Mouse (Mus musculus) CD4-positive, CD25-positive, alpha-beta regulatory T cell, adult 2 months (primary cell): ENCODE data around the gene Emc10.

Experiments
- DNase-seq: peaks from one replicate; pipeline ENCODE4 v3.0.0-alpha.2; 2012; ENCODE audit warnings: low read depth, low spot score

Gene Emc10

DNA sequence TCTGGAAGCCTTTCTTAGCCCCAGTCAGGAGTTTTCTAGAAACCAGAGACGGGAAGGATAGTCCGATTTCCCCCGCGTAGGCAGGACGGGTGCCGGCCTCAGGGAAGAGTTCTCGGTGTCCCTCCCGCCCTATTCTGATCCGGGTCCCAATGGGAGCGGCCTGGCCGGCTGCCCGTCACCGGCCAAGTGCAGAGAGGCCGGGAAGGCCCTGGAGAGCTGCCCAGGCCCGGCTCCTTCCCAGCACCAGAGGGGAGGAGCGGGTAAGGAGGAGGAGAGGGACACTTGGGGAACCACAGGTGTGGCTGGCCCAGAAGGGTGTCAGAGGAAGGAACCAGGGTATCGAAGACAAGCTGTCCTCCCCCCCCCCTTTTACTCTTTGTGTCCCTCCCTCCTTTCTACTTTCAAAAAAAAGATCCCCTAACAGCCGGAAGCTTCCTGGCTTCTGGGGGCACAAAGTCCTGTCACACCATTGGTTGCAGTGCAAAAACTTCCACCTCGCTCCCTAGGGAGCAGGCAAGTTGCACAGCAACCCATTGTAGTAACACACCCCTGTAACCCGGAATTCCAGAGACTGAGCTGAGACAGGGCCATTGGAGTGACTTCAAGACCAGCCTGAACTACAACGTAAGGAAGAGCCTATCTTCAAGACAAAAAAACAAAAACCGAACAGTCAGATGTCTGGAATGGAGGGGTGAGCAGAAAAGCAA lies 28.9 kb upstream of the Emc10 start:
- DNase-seq = no peak

DNA sequence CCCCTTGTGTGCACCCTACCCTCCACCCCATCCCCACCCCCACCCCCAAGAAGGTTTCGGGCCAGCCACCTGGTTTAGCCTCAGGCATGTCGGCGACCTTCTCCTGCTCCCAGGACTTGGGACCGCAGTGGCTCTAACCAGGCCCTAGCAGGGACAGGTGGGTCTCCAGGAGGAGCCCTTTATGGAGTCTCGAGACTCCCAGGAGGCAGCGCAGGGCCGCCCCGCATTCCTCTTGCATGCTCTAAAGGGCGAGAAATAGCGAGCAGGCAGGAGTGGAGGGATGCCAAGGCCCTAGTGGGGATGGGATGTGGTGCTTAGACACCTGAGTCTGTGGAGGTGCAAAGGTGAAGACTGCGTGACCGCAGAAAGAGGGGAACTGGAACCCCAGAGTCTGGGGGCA lies 28.2 kb upstream of the Emc10 start, which contains the start of gene Mybpc2:
Gene Mybpc2 (minus strand): TSS at position 155 of the 400 bp plus-strand sequence.
- DNase-seq = no peak

DNA sequence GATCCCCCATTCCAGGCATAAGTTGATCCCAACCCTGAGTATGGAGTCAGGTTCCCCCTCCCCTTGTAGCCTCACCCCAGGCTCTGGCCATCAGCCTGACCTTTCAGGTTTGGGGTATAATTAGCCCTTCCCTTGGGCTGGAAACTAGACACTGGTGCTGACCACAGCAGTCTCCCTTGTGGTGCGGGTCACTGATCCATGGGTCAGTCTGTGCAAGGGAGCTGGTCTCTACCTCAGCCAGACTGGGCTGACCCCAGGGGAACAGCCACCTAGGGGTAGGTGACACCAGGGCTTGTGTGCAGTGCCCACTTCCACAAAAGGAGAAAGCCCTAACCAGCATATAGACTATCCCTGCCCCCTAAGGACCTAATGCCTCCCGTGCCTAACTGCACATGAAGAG lies 26.7 kb upstream of the Emc10 start:
- DNase-seq = no peak

DNA sequence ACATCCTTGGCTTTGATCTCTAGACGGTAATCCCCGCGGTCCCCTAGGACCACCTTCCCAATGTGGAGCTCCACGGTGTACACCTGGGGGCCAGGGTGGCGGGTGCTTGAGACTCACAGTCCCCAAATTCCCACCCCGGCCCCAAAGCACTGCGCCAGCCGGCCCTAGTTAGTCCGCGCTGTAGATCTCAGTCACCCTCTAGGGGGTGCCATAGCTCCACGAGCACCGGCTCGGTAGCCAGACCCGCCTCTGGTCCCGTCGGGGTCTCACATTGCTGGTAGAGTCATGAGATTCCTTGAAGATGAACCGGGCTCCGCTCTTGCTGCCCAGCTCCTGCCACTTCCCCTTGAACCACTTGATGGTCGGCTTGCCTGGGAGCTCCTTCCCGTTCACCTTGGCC lies 25.4 kb upstream of the Emc10 start:
- peak; percentile 71 for DNase-seq

DNA sequence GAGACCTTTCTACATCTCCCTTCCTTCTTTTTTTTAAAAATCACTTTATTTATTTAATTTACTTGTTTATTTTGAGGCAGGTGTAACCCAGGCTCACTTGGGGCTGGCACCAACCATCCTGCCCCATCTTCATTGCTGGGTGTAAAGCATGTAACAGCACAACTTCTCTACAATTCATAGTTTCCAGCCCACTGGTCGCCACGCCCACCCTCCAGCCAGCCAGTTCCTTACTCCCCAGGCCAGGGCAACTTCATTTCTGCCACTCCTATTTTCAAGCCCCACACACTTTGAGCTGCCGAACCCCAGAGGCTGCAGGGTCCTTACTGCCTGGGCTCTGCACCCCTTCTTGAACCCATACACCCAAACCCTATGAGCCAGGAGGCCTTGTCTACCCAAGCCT lies 24.7 kb upstream of the Emc10 start:
- DNase-seq = no peak

DNA sequence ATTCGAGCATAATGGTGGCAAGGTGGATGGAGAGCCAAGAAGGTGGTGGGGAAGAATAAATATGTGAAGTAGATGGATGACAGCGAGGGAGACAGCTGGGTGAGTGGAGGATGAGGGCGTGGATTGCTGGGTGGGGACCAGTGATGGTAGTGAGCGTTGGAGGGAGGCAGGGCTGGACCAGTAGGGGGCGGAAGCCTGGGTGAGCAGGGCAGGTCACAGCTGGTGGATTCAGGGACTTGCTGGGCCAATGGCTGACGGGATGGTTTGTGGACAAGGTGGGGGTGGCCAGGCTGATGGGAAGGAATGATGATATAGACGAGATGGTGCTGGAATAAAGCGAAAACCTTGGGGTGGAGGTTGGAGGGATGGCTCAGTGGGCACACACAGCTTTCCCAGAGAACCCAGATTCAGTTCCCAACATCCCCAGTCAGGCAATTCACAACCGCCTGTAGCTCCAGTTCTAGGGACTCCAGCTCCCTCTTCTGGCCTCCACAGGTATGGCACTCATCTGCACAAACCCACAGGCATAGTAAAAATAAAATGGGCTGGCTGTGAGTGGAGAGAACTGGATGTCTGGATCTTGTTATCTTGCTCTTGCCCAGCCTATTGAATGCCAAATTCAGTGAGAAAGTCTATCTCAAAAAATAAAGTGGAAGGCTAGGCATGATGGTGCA lies 23.0 kb upstream of the Emc10 start:
- DNase-seq = peak; percentile 40

DNA sequence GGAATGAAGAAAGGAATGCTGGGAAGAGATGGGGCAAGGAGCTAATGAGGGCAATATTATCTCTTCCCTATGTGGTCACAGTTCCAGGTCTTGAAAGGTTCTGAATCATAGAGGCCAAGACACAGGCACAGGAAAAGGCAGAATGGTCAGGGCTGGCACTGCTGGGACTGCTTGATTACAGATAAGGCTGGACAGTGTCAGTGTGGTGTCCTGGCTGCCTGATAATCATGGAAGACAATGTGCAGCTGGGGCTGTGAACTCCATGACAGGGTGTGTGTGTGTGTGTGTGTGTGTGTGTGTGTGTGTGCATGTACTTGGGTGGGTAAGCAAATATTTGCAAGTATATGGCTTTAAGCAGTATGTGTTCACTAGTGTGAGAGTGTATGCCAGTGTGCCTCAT lies 11.2 kb upstream of the Emc10 start:
- DNase-seq = no peak

DNA sequence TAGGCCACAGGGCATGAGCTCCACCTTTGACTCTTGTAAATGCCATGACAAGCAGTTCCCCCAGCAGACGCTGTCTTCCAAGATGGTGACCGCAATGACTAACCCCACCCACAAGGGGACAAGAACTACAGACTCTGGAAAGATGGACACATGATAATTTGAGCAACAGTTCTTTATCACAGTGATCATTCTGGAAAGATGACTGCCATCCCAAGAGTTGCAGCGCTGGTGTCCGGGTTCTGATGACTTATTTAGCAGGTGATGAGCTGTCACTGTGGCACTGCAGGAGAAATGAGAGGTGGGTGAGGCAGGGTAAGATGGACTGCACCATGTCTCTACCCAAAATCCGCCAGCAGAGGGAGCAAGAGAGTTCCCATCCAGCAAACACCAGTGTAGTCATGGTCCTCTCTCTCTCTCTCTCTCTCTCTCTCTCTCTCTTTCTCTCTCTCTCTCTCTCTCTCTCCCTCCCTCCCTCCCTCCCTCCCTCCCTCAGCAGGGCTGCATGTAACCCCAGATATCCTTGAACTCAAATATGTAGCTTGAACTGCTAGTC lies 5.3 kb upstream of the Emc10 start:
- DNase-seq = peak; percentile 90

DNA sequence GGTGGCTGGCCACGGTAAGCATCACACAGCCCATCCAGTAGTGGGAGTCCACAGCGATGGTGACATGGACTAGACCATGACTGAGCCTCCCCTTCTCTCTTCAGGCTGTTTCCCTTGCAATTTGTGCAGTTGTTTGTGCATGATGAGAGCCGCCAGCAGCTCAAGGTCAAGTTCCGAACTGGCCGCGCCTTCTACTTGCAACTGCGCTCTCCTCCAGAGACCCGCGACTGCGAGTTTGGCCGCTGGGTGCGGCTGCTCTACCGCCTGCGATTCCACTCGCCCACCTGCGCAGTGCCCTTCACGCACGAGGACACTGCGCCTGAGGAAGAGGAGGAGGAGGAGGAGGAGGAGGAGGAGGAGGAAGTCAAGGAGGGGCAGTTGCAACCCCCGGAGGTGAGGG lies 3.7 kb upstream of the Emc10 start:
- DNase-seq = no peak

DNA sequence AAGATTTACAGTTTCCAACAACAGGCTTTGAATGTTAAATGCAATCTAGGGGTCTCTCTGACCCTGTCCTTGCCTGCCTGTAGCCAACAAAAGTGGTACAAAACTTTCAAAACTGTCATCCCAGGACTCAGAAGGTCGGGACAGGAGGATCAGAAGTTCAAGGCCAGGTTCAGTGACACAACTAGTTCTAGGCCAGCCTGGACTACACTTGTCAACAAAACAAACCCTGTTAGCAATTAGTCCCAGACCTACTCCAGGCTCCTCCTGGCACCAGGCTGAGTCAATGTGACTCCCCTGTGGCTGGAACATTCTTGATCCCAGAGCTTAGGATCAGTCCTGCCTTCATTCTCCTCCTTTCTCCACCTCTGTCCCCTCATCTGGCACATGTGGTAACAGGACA lies 2.6 kb upstream of the Emc10 start:
- DNase-seq = no peak

DNA sequence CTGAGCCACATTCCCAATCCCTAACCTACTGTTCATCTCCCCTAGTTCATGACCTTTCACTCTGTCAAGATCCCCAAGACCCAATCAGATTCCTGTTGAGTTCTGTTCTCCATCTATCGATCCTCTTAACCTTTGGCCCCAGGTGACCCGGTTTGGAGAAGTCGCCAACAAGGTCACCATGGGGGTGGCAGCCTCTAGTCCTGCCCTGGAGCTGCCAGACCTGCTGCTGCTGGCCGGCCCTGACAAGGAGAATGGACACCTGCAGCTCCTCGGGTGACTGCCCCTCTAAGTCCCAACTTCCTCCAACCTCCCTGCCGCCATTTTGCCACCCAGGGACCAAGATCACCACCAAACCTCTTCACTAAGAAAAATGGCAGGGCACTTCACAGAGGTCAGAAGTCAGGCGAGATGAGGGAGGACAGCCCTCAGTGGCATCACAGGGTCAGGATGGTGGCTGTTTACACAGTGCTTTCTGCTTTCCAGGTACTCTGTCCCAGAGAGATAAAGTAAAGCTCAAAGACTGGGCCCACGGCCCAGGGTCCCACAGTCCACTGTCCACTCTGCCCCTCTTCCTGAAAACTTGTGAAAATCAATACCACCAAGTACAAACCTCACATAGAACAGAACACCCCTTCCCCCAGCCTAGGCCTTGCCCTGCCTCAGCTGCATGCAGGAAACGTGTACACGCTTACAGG lies 1.2 kb upstream of the Emc10 start:
- DNase-seq = no peak

DNA sequence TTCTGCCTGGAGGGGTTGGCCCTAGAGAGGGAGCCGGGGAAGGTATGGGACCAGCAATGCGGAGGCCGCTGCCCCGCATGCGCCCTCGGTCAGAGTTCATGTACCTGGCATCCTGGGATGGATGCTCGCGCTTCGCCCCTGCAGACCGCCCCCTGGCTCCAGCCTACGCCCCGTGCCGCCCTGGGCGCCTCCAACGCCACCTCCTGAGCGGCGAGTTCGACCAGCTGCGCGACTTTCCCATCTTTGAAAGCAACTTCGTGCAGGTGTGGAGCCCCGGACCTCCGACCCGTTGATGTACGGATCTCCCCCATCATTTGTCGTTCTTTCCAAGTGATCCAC lies 411 bp upstream of the Emc10 start:
- DNase-seq = no peak

DNA sequence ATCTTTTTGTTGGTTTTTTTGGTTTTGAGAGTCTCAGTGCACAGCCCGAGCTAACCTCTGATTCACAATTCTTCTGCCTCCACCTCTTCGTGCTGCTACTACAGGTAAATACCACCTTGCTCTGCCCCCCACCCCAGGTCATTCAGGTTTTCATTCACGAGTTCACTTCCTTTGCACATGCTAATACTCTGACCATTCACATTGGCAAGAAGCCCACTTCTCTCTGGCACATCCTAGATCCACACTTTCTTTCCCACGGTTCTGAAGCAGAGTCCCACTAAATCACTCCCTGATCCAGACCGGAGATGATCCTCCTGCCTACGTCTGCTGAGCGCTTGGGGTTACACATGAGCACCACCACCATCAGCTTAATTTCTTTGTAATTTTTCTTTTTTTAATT lies 1.2 kb downstream of the Emc10 start:
- DNase-seq = no peak

DNA sequence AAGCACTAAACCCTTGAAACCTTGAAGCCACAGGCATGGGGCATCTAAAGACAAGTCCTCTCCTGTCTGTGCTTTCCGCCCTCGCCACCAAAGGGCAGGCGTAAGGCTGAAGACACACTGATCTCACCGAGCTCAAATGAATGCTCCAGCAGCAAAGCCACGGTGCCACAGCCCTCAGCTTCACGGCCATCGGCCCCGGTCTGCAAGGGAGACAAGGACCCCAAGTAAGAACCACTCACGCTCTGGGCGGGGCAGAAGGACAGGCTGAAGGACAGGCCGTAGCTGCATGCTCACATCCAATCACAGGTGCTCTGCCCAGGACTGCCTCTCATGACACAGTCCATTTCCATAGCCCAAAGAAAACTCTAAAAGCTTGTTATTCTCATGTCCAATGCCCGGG lies 1.6 kb downstream of the Emc10 start:
- no peak for DNase-seq

DNA sequence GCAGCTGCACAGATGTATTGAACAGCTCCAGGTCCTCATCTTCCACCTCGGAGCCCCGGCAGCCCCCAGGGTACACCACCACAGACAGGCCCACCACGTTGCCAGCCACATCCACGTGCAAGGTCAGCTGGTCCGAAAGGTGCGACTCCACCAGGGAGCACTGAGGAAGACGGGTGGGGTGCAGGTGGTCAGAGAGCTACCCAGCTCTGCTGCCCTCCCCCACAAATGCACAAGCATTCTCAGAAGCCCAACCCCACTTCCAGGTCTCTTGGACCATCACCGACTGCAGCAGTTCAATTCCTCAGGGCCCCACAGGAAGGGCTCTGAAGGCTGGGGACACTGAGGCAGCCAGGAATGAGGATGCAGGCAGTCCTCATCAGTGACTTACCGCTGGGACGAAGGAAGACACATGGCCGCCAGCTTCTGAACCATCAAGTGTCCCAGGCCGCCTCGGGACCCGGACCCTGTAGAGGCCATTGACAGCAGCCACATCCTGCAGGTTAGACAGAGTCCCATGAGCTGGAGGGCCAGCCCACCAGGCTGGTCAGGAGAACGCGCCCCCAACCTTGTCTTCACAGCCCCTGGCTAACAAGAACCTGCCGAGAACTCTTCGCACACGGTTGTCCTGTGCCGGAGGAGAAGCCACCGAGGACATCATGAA lies 4.0 kb downstream of the Emc10 start:
- no peak for DNase-seq

DNA sequence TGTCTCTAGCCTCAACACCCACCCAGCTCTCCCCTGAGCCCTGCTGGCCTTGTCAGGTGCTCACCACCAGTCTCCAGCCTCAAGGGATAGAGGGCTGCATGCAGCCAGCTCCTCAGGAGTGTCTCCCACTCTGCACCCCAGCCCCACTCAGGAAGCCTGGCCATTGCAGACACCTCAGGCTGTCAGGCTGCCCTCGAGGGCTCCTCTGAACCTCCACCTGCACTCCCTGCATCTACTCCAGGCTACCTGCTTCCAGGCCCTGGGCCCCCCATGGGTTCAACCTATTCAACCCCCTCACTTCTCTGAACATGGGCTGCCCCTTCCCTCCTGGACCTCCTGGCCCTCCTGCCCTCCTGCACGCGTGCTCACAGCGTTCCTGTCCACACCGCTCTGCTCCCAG lies 4.9 kb downstream of the Emc10 start:
- DNase-seq = no peak

DNA sequence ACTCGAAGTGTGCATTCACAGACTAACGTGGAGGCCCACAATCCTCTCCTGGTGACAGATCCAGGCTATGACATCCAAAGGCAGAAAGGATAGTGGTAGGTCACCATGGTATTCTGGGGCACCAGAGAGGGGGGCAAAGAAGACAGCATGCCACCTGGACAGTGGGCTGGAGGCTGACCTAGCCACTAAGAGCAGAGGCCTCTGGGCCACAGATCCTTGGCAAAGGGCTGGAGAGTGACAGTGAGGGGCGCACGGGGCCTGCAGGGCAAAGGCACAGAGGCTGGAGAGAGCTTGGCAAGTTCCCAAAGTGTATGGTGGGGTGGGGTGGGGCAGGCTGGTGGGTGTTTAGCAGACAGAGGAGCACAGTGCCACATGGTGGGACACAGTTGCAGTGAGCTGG lies 6.0 kb downstream of the Emc10 start:
- no peak for DNase-seq

DNA sequence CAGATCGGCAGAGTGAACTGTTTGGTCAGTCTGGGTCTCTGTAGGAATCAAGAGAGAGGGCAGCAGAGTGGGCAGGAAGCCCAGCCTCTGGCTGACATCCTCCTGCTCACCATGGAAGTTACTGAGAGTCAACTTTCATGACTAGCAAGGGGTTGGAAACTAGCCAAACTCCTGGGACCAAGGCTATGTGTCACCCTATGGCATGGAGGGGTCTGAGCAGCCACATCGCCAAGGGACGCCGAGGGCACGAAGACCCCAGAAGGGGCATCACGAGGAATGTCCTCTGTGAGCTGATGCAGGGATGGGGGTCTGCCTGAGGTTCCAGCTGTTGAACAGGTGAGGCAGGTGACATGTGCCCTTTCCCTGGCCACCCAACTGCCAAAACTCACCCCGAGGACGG lies 7.8 kb downstream of the Emc10 start:
- DNase-seq = no peak

DNA sequence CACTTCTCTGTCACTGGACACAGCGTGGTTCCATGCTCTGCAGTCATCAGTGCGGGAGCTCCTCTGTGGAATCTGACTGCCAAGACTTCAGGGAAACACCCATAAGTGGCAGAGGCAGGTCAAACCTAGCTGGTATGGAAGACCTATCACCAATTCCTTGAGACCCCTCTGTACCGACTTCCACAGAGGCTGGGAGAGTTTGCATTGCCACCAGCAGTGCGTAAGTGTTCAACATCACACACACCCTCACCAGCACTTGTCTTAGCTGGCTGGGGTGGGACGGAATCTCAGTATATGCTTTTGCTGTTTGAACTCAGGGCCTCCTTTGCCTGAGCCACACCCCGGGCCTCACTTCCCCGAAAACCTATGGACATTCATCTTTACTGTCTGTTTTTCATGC lies 8.4 kb downstream of the Emc10 start:
- no peak for DNase-seq

DNA sequence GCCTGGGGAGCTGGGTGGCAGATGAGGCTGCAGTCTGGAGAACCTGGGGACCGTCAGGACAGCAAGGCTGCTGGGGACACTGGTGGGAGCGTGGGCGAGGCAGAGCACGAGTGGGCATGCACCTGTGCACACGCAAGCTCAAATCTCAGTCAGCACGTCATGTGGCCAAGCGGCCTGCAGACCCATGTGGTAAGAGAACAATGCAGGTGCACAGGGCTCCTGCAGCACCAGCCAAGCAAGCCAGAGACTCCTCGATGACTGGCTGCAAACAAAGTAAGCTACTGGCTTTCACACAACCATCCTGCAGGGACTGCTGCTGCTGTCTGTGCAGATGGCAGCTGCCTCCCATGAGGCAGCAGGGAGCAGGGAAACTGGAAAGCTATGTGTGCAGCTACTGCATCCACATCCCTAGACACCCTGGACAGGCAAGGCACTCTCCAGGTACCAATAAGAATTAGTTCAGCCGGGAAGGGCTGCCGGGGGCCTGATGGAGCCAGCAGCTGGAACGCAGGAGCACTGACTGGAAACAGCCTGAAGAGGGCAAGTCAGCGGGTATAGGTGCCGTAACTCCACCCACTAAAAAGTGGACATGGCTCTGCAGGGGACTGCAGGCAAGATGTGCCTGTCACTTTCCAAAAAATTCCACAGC lies 9.3 kb downstream of the Emc10 start:
- no peak for DNase-seq

DNA sequence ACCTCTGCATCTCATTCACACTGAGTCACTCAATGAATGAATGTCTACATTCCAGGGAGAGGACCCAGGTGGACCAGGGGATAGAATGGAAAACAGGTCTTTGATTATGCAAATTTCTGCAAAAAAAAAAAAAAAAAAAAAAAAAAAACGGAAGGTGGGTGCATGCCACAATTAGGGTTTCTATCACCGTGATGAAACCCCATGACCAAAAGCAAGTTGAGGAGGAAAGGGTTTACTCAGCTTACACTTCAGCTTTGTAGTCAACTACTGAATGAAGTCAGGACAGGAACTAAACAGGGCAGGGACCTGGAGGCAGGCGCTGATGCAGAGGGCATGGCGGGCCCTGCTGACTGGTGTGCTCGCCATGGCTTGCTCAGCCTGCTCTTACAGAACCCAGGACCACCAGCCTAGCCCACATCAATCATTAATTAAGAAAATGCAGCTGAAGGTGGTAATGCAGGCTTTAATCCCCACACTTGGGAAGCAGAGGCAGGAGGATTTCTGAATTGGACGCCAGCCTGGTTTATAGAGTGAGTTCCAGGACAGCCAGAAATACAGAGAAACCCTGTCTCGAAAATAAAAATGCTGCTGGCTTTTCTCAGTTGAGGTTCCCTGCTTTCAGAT lies 10.6 kb downstream of the Emc10 start:
- DNase-seq = no peak
